Mouse (Mus musculus): Measurements from ENCODE around the gene AI182371. TPM values are rescaled to one million over a fixed set of nuclear protein-coding genes. Genes with fewer than 3 reads are reported as not detected.

Gene AI182371
- polyA plus RNA-seq, 1 experiment from 2014 or later: 0.12 TPM

DNA sequence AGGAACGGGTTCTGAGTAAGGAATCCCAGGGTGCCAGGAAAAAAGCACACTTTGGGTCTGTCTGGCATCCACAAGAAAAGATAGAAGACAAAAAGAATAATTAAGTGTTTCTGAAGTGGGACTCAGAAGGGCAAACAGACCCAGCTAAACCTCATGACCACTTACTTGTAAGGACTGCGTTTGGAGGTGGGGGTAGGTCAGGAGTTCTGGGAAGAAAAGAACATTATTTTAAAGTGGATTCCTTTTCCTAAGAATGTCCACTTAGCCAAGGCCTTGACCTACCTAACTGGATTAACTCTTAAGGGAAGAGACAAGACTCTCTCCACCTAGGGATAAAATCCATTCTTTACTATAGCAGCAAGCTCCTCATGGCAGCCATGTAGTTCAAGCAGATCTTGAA, 28.8 kb downstream of the AI182371 start:
- no peak for TF ChIP-seq CTCF (IDR thresholded peaks at IDR 0.05)
- H3K27me3 ChIP-seq: no peaks in the 10 kb centered on the region
- in situ Hi-C loops (cut with MboI; ENCODE audit: low pct_unique_long_range_greater_than_20kb): no loop called here
- POLR2A ChIA-PET: no interaction called here
- no peak for DNase-seq (ENCODE audit: low read depth, low spot score)
- ATAC-seq: no peak
- CTCF ChIA-PET: no interaction called here

DNA sequence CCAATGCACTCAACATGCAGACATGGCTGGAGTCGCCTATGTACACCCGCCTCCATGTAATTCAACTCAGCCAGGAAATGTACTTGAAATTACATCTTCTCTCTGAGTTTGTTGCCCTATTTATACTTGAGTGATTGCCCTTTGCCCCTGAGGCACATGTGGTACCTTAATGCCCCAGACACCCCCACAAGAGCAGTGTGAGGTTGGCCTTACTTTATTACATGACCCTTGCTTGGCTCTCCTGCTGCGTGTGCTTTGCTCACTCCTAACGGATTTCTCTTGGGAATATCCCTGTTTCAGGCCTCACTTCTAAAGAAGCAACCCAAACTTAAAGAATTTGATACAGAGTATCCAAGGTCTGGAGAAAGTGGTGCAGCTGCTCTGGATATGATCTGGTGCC, 31.1 kb downstream of the AI182371 start:
- no peaks in the 10 kb centered on the region for H3K27me3 ChIP-seq
- DNase-seq (ENCODE audit: low read depth, low spot score) (no peak), ATAC-seq (no peak)
- in situ Hi-C loops (cut with MboI; ENCODE audit: low pct_unique_long_range_greater_than_20kb): no loop called here
- POLR2A ChIA-PET: no interaction called here
- TF ChIP-seq CTCF (IDR thresholded peaks at IDR 0.05): no peak
- CTCF ChIA-PET: no interaction called here

DNA sequence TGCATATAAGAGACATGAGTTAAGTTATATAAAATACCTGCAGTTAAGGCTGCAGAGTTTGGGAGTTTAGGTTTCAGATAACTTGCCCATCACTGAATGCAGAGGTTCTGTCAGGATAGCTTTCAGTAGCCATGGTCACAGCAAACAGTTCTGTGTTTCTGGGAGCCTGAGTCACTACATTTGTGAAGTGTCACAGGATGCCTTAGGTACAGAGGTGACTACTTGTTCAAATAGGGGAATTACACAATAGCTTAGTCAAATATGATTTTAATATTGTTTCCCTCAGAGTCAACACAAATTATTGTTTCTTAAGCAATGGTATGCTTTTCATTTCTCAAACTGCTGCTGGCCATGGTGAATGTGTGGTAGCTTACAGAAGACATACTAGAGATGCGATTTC, 32.2 kb downstream of the AI182371 start:
- no peaks in the 10 kb centered on the region for H3K27me3 ChIP-seq
- CTCF ChIA-PET: no interaction called here
- POLR2A ChIA-PET: no interaction called here
- ATAC-seq: no peak
- no peak for TF ChIP-seq CTCF (IDR thresholded peaks at IDR 0.05)
- in situ Hi-C loops (cut with MboI; ENCODE audit: low pct_unique_long_range_greater_than_20kb): no loop called here
- DNase-seq (ENCODE audit: low read depth, low spot score): no peak

DNA sequence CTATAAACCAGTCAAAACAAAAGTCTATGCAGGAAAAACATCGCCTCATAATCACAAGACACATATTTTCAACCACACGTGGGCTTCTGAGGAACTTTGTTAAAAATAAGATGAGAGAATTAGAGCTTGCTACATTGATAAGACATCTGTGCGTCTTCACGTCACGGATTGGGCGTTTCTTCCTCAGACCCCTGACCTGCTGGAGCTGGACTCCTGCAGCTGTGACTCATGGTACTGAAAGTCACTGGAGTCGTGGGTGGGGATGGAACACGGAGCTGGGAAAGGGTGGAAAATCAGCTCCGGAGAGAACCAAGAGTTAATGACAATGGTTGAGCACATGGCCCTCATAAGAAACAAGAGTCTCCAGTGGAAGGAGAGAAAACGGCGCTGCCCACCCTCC, 34.2 kb downstream of the AI182371 start:
- no peak for ATAC-seq
- POLR2A ChIA-PET: no interaction called here
- no peak for TF ChIP-seq CTCF (IDR thresholded peaks at IDR 0.05)
- H3K27me3 ChIP-seq: peaks cover 14% of the 10 kb centered on the region
- in situ Hi-C loops (cut with MboI; ENCODE audit: low pct_unique_long_range_greater_than_20kb): no loop called here
- CTCF ChIA-PET: no interaction called here
- no peak for DNase-seq (ENCODE audit: low read depth, low spot score)

DNA sequence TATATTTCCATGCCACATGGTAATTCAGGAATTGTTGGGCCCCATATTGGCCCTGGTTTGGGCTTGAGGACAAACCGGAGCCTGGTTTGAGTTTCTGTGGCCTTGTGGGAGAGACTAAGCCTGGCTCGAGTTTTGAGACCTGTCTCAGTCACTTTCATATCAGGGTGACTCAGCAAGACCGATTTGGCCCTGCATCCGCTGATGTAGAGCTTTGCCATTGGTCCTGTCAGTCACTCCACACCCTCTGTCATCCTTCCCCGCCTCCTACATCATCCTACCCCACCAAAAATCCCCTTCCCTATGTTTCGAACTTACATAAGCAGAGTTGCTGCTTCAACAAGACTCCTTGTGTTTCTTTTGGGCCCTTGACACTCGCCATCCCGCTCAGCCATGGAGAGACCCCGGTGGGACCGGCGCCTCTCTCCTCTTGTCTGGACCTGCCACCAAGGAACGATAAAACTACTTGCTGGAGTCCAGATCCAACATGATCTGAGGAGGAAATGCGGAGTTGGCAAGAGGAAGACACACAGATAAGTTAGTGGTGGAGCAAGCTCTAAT, 34.7 kb downstream of the AI182371 start:
- ATAC-seq: no peak
- no peak for DNase-seq (ENCODE audit: low read depth, low spot score)
- in situ Hi-C loops (cut with MboI; ENCODE audit: low pct_unique_long_range_greater_than_20kb): no loop called here
- H3K27me3 ChIP-seq: peaks cover 14% of the 10 kb centered on the region
- ChIA-PET POLR2A (no interaction called here), CTCF (no interaction called here)
- TF ChIP-seq CTCF (IDR thresholded peaks at IDR 0.05): no peak

DNA sequence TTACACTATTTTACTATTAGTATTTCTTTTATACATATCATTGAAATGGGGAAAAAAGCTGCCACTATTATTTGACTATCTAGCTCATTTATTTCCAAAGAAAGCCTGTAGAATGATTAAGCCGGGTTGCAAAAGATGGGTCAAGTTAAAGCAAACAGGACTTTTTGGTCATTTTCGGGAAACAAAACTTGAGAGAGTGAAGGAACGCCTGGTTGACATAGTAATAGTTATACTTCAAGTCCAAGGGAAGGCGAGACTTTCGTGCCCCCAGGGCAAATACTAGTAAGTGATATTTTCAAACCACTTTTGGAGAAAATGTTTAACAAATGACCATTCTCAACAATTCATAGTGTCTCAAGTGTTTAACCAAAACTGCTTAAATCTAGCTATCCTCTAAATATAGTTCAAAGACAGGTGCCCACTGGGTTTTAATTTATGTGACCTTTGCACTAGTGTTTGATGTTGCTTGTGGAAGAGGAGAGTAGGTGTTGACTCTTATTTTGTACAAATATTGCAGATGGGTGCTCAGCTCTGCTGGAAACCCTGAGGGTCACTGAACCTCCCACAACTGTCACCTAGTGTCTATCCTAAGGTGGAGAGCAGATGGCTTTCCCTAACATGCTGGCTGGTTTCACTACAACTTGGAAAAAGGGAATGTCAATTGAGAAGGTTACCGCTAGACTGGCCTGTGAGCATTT, 37.9 kb downstream of the AI182371 start:
- POLR2A ChIA-PET: no interaction called here
- CTCF ChIA-PET: interaction anchor here (1.5 kb wide), 1 partner anchor 47 kb away, joined by 3 read pairs; no protein-coding TSS in a partner anchor
- in situ Hi-C loops (cut with MboI; ENCODE audit: low pct_unique_long_range_greater_than_20kb): no loop called here
- DNase-seq (ENCODE audit: low read depth, low spot score) (no peak), ATAC-seq (no peak)
- no peak for TF ChIP-seq CTCF (IDR thresholded peaks at IDR 0.05)
- peaks cover 25% of the 10 kb centered on the region for H3K27me3 ChIP-seq

DNA sequence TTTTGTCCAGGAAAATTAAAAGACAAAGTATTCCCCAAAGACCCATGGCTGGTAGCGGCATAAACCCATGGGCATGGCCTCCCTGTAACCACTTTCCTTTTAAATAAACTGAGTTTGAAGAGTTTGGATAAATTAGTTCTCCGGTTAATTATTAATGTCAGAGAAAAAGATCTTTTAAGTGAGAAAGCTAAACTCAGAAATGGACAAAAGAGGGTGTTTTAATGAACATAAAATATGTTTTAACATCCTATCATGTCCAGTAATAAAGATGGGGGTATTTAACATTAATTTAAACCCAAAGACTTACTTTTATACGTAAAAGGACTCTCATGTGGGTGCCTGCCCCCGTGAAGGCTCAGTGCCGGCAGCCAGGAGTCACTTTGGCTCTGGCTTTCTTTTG, 40.0 kb downstream of the AI182371 start, which contains the start of gene Hc:
Hc (minus strand) TSS at position 101 of the 400 bp plus-strand sequence.
- CTCF ChIA-PET: no interaction called here

DNA sequence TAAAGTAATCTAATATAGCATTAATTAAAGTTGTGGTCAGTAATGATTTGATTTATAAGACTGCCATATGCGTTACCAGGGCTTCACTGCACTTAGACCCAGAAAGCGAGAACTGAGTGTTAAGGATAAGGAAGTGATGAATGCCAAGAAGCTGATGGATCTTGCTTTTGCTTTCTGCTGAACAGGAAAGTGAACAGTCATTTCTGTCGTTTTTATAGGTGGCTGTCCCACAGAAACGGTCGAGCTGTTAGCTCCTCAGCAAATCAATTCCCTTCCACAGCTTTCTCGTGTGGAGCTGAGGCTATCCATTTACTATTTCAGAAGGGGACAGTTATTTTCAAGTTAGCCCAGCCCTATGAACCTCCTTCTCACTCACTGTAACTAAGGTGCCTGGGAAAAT, 40.4 kb downstream of the AI182371 start:
- ATAC-seq (no peak), DNase-seq (ENCODE audit: low read depth, low spot score) (no peak)
- CTCF ChIA-PET: no interaction called here
- in situ Hi-C loops (cut with MboI; ENCODE audit: low pct_unique_long_range_greater_than_20kb): no loop called here
- POLR2A ChIA-PET: no interaction called here
- TF ChIP-seq CTCF (IDR thresholded peaks at IDR 0.05): no peak
- H3K27me3 ChIP-seq: peaks cover 25% of the 10 kb centered on the region

More for the DNA sequence above, 40.0 kb downstream of the AI182371 start, which contains the start of gene Hc:
- no peak for TF ChIP-seq CTCF (IDR thresholded peaks at IDR 0.05)
- POLR2A ChIA-PET: no interaction called here
- in situ Hi-C loops (cut with MboI; ENCODE audit: low pct_unique_long_range_greater_than_20kb): no loop called here
- peaks cover 25% of the 10 kb centered on the region for H3K27me3 ChIP-seq
- DNase-seq (ENCODE audit: low read depth, low spot score) (no peak), ATAC-seq (no peak)

DNA sequence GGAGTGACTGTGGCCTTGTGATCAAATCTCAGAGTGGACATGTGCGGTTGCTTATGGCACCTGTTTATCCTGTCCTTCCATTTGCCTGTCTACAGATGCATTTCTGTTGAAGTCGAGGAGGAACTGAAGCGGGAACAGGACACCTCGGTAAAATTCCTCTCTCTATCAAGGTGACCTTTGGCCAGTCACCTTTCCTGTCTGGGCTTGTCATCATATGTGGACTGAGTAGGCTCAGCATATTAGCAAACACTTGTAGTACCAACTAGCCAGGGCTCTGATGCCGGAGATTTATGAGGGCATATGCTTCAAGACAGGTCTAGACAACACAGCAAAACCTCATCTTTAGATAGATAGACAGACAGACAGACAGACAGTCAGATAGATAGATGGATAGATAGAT, 41.1 kb downstream of the AI182371 start:
- ChIA-PET CTCF (interaction anchor here (1.2 kb wide), 1 partner anchor 14 kb away, joined by 3 read pairs; no protein-coding TSS in a partner anchor), POLR2A (no interaction called here)
- no peak for DNase-seq (ENCODE audit: low read depth, low spot score)
- ATAC-seq: no peak
- peaks cover 25% of the 10 kb centered on the region for H3K27me3 ChIP-seq
- in situ Hi-C loops (cut with MboI; ENCODE audit: low pct_unique_long_range_greater_than_20kb): no loop called here
- no peak for TF ChIP-seq CTCF (IDR thresholded peaks at IDR 0.05)

DNA sequence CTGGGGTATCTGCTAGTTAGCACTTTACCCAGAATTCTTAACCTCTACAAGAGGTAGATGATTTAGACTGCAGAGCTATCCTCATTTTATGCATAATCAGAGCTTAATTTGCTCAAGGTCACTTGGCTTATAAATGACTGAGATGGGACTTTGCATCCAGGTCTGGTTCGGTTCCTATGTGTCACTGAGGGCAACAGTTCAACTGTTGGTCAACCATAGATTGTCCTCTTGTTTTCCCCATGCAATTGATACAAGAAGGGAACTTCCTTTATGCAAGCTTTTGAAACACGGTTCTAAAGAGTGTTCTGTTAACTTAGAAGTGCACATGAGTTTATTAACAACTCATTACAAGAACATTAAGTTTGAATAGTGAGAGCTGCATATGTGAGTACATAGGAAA, 43.0 kb downstream of the AI182371 start:
- TF ChIP-seq CTCF (IDR thresholded peaks at IDR 0.05): no peak

DNA sequence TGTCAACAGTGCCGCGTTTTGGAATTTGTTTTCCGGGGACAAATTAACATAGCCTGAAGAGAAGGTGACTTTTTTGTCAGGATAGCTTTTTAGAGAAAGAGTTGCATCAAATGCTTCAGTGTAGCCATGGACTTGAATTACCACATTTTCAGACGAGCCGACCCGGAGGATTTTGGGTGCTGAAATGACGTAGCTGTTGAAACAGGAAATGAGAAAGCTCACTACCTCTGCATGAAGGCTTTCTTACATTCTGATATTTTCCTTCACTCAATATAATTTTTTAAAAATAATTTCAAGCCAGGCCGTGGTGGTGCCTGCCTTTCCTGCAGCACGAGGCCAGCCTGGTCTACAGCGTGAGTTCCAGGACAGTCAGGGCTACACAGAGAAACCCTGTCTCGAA, 44.1 kb downstream of the AI182371 start:
- POLR2A ChIA-PET: no interaction called here
- CTCF ChIA-PET: no interaction called here
- no peak for TF ChIP-seq CTCF (IDR thresholded peaks at IDR 0.05)
- ATAC-seq (no peak), DNase-seq (ENCODE audit: low read depth, low spot score) (no peak)
- in situ Hi-C loops (cut with MboI; ENCODE audit: low pct_unique_long_range_greater_than_20kb): no loop called here
- H3K27me3 ChIP-seq: peaks cover 16% of the 10 kb centered on the region

More for the DNA sequence above, 43.0 kb downstream of the AI182371 start:
- ATAC-seq (no peak), DNase-seq (ENCODE audit: low read depth, low spot score) (no peak)
- in situ Hi-C loops (cut with MboI; ENCODE audit: low pct_unique_long_range_greater_than_20kb): no loop called here
- ChIA-PET POLR2A (no interaction called here), CTCF (no interaction called here)
- peaks cover 24% of the 10 kb centered on the region for H3K27me3 ChIP-seq

Data from Patski (cell line).